Mouse (Mus musculus): Measurements from ENCODE around the gene Mroh9.

DNA sequence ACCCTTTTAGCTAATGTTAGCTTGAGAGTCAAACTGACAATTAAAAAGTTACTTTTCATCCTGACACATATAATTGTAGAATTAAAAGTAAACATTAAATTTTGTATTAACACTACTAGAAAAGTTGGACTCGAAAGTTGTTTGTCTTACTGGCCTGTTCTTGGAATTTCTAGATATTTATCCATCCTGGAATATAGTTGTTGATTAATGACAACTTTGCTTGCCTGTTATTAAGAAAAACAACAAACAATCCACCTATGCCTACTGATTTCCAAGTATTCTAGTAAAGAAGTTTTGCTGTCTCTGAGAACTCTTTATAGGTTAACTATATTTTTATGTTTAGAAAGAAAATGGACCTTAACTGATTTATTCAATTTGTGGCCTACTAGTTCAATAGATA, 98.7 kb downstream of the Mroh9 start:
- TF ChIP-seq POLR2A (IDR thresholded peaks at IDR 0.05; ENCODE audit: extremely low read depth, insufficient read depth, low read length) (no peak), CTCF (IDR thresholded peaks at IDR 0.05; ENCODE audit: extremely low read depth, insufficient read depth, low read length) (no peak)

All from cortical plate, adult 2 months (tissue).